Mouse (Mus musculus) bone marrow, adult 2 months (tissue): ENCODE measurements at regions not wholly inside any gene's neighbourhood (a gene's known extent, or its start where the extent isn't known, plus 50 kb on each side); places are given as distances from the start of the nearest gene placed in this dataset.

Experiments used
- H3K27ac ChIP-seq: fragments of 200-500 bp; 2 replicates; pipeline ENCODE4 v1.5.1; 2012; ENCODE audit warnings: low read depth, mild to moderate bottlenecking, control low read depth, inconsistent platforms, low read length; ENCODE audit not compliant: control insufficient read depth, poor library complexity, insufficient read depth
- H3K4me1 ChIP-seq: fragments of 200-500 bp; 2 replicates; pipeline ENCODE4 v1.6.1; 2011; ENCODE audit warnings: low read length; ENCODE audit not compliant: control insufficient read depth, insufficient read depth
- H3K4me3 ChIP-seq: fragments of 200-500 bp; replicated peaks from 2 replicates; pipeline ENCODE3; 2011; ENCODE audit warnings: mild to moderate bottlenecking, low read depth, low read length, control low read depth; ENCODE audit not compliant: control insufficient read depth
- CTCF ChIP-seq: fragments of 200-500 bp; IDR thresholded peaks from 2 replicates; pipeline ENCODE4 v1.5.1; 2011; ENCODE audit warnings: low read length, control low read depth; ENCODE audit not compliant: control insufficient read depth, insufficient read depth
- POLR2A ChIP-seq: fragments of 200-500 bp; IDR thresholded peaks from 2 replicates; pipeline ENCODE4 v1.6.1; 2011; ENCODE audit warnings: low read depth, mild to moderate bottlenecking, control low read depth, low read length, borderline replicate concordance; ENCODE audit not compliant: control insufficient read depth
- WGBS: fragments of 180-500 bp; shearing (Covaris S2); methylation state at CpG from one replicate; pipeline ENCODE4 v1.1.7; 2018; 5-methylcytosine and 5-hydroxymethylcytosine counted together

DNA sequence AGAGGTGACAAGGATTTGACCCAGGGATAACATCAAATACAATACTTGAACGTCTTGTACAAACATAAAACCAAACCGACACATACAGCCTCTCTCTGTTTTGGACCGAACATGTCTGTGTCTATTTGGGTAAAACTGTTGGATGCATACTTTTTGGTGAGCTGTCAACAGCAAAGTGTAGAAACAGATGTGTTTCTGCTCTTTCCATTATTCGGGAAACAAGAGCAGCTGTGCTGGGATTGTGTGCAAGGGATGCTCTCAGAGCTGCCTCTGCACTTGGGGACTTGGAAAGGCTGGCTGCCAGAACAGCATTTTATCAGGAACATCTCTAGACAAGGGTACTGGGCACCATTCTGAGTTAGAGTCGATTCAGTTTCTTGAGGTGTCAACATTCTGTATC is 445.0 kb downstream of the Gja1 start:
- TF ChIP-seq POLR2A, result no peak
- no peak for TF ChIP-seq CTCF
- WGBS, result 76% methylated on average over 5 of the region's 5 CpGs

DNA sequence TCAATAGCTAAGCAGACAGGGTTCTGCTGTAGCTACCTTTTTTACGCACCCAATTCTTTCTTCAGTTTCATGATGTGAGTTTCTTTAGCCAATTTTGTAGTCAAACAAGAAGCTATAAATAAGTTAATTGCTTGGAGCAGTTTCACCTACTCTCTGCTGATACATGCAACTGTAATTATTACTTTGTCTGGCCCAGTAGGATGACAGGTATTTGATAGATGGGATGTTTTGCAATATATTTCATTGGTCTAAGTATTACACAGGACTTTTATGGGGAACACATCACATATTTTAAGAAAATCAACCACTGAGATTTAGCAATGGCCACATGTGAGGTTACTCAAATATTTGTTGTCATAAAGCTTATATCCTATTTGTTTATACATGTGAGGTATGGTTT is 454.2 kb downstream of the Gja1 start:
- WGBS, result 88% methylated on average over 1 of the region's 1 CpGs
- Histone ChIP-seq H3K27ac (no peak overlapping the region), H3K4me1 (no peaks in the 10 kb centered on the region), H3K4me3 (no peak overlapping the region)
- TF ChIP-seq POLR2A (no peak), CTCF (no peak)

More for the DNA sequence above, 445.0 kb downstream of the Gja1 start:
- Histone ChIP-seq H3K4me1 (no peaks in the 10 kb centered on the region), H3K27ac (no peak overlapping the region), H3K4me3 (no peak overlapping the region)

DNA sequence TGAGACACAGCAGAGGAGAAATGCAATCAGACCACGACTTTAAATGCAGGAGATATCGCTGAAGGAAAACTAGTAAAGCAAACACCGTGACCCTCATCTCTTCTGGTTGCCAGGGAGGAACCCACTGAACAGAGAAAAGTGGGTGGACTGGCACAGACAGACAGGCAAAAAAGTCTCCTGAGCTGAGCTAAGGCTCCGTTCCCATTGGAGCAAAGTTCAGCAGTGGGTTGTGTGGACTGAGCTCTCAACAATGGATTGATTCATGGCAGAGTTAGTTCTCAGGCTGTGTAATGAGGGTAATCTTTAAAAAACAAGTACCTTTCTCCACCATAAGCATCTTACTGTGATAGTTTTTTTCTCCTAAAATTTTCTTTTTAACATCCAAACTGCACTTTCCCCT is 454.8 kb downstream of the Gja1 start:
- 78% methylated on average over 4 of the region's 4 CpGs for WGBS
- Histone ChIP-seq H3K4me1 (no peaks in the 10 kb centered on the region), H3K27ac (no peak overlapping the region), H3K4me3 (no peak overlapping the region)
- TF ChIP-seq CTCF (no peak), POLR2A (no peak)

DNA sequence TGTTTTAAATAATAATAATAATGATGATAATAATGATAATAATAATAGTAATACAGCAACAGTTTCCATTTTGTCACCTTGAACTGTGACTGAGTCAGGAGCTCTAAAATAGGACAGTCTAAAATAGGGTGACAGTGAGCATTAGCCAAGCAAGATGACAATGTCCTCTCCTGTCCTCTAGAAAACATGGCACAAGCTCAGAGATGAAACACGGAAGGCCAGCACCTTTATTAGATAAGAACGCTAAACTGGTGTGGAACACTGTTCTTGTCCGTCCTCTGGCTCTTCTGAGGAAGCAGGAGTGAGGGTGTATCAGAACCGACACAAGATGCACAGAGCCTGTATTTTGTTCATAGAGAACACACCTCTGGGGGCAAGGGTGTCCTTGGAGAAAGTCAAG is 459.0 kb downstream of the Gja1 start:
- 74% methylated on average over 4 of the region's 4 CpGs for WGBS
- Histone ChIP-seq H3K4me3 (no peak overlapping the region), H3K27ac (no peak overlapping the region), H3K4me1 (no peaks in the 10 kb centered on the region)
- no peak for TF ChIP-seq POLR2A
- TF ChIP-seq CTCF, result no peak

DNA sequence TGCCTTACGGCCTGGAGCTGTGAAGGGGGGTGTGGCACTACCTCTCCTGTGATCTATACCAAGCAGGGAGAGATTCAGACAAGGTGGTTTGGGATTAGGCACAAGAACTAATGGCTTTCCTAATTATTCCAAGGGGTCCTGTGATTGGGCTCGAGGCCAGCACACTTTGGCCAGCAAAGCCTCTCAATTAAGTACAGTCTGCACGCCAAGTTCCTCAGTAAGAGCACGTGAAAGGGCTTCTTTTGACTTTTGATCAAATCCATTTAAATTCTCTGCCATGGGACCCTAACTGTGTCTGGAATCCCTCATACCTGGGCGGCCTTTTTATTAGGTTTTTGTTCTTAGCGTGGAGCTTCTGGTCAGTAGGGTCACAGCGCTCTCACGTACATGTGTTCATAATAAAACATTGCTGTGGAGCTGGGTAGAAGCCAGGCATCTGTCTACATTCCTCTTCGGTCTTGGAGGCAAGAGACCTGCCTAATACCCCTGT is 461.9 kb downstream of the Gja1 start:
- no peak overlapping the region for H3K27ac ChIP-seq
- TF ChIP-seq CTCF (no peak), POLR2A (no peak)
- WGBS, result 80% methylated on average over 9 of the region's 9 CpGs
- no peak overlapping the region for H3K4me3 ChIP-seq
- no peaks in the 10 kb centered on the region for H3K4me1 ChIP-seq

DNA sequence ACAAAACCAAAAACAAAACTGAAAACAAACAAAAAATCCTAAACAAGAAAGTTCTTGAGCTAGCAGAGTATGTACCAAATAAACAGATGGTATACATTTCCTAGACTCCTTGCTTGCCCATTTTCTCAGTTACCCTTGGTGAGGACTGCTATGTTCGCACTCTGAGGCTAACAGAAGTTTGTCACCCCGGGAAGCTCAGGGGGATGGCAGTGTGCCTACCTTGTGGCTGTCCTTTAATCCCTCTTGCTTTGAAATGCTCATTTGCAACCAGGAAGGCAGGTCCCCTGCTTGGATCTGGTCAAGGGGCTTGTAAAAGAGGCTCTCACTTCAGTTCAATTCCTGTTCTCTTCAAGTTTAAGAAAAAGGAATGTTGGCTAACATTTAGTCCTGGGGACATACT is 462.4 kb downstream of the Gja1 start:
- Histone ChIP-seq H3K4me1 (no peaks in the 10 kb centered on the region), H3K4me3 (no peak overlapping the region), H3K27ac (no peak overlapping the region)
- no peak for TF ChIP-seq POLR2A
- no peak for TF ChIP-seq CTCF
- WGBS, result 60% methylated on average over 2 of the region's 2 CpGs

DNA sequence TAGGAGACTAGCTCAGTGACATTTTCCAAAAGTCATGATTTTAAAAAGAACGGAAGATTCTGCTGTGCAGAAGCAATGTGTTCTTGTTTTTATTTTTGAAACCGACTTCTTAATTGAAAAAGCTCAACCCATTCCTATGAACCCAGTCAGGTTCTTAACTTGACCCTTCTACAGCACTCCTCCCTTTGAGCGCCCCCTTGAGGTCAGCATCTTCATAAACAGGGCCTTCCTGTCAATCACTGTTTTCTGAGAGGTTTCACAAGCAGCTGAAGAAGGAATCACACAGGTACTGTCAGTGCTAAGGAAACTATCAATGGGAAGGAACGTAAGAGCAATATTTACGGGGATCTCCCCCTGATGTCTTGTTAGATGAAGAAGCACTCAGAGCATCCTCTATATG is 463.6 kb downstream of the Gja1 start:
- H3K4me1 ChIP-seq, result no peaks in the 10 kb centered on the region
- no peak overlapping the region for H3K4me3 ChIP-seq
- TF ChIP-seq CTCF (no peak), POLR2A (no peak)
- 65% methylated on average over 5 of the region's 5 CpGs for WGBS
- H3K27ac ChIP-seq, result no peak overlapping the region

DNA sequence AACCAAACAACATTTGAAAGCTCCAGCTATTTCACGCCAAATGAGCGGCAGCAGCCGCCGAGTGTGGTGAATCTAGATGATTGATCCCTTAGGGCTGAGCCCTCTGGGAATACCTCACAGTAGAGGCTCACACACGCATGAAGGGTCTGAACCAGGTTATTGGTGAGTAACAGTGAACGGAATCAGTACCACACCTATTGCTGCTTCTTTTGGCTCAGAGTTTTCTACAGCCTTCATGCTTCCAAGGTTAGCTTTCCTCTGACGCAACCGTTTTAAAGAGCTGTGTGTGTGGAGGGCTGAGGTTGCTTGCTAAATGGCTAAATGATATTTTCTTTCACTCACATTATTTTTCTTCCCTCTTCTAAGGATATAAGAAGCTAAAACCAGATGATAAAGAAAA is 464.4 kb downstream of the Gja1 start:
- H3K27ac ChIP-seq, result no peak overlapping the region
- no peak overlapping the region for H3K4me3 ChIP-seq
- 83% methylated on average over 8 of the region's 8 CpGs for WGBS
- H3K4me1 ChIP-seq, result no peaks in the 10 kb centered on the region
- TF ChIP-seq CTCF (no peak), POLR2A (no peak)

DNA sequence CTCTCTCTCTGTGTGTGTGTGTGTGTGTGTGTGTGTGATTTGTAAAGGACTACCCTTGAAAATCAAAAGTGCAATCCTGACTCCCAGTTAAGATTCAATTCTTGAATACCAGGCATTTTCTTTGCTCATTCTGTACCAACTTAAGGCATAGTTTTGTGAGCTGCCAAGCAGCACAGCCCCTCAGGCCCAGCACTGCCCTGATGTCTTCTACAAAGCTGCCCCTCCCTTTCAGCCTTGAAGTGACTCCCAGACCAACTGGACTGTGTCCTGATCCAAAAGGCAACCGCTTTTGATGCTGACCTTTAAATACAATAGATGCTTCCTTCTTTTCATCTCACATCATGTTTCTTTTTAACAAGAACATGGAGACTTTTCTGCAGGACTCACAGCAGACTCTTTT is 464.8 kb downstream of the Gja1 start:
- H3K4me1 ChIP-seq, result no peaks in the 10 kb centered on the region
- no peak overlapping the region for H3K4me3 ChIP-seq
- 77% methylated on average over 1 of the region's 1 CpGs for WGBS
- no peak for TF ChIP-seq CTCF
- no peak for TF ChIP-seq POLR2A
- H3K27ac ChIP-seq, result no peak overlapping the region

DNA sequence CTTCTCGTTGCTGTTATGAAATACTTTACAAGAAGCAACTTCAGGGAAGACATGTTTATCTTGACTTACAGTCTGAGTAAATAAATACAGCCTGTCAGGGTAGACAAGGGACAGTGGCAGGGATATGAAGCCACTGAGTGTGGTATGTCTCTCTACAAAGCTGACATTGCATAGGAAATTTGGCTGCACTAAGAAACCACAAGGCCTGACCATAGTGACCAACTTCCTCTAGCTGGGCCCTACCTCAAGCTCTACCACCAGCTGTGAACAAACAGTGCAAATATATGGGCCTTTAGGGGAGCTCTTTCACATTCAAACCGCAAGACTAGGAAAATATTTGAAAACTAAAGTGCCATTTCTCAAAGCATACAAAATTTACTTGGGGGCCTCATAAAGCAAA is 475.4 kb downstream of the Gja1 start:
- Histone ChIP-seq H3K4me1 (no peaks in the 10 kb centered on the region), H3K4me3 (no peak overlapping the region), H3K27ac (no peak overlapping the region)
- WGBS, result 4% methylated on average over 2 of the region's 2 CpGs
- TF ChIP-seq CTCF (no peak), POLR2A (no peak)
